Mouse (Mus musculus): ENCODE measurements around the gene Pla2g5. TPM values are rescaled to one million over a fixed set of nuclear protein-coding genes. Genes with fewer than 3 reads are reported as not detected.
"Not testable (repeated sequence)": the region's sequence is repeated elsewhere in the genome, so short reads cannot be mapped to it uniquely, and the experiment has no call there.

Gene Pla2g5
- total RNA-seq, 2 experiments from 2014 or later: 12.6 to 15.4 TPM

GRCm38 (mm10) chr4:138858446-138858845, 4.8 kb downstream of the Pla2g5 start:
- DNase-seq: no peak

DNA sequence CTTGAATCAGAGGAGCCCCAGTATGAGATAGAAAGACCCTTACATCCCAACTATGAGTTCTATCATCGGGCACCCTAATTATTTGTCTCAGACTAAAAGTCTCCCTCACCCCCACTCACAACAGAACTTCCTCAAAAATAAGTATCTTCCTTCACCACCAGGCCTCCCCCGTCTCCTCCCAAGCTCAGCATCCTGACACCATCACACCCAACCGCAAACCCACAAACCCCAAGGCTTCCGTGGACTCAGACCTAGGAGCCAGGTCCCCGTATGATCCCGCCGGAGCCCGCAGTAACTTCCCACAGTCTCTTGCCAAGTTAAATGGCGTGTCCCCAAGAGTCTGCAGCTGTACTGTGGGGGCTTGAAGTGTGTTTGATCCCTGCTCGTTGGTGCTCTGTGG, 5.7 kb downstream of the Pla2g5 start:
- DNase-seq: no peak

DNA sequence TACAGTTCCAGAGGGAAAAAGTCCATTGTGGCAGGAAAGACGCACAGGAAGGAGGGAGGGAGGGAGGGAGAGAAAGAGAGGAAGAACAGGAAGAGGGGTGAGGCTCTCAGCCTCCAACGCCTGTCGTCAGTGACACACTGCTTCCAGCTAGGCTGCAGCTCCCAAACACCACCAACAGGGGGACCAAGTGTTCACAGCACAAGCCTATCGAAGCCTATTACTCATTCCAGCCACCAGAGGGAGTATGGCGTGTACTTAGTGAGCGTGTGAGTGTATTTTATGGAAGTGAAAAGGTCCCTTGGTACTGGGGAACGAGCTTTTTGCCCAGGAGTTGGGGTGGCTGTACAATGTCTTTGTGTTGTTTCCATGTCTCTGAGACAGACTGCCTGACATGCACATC, 6.8 kb downstream of the Pla2g5 start:
- peak; percentile 63 to 70 for DNase-seq

DNA sequence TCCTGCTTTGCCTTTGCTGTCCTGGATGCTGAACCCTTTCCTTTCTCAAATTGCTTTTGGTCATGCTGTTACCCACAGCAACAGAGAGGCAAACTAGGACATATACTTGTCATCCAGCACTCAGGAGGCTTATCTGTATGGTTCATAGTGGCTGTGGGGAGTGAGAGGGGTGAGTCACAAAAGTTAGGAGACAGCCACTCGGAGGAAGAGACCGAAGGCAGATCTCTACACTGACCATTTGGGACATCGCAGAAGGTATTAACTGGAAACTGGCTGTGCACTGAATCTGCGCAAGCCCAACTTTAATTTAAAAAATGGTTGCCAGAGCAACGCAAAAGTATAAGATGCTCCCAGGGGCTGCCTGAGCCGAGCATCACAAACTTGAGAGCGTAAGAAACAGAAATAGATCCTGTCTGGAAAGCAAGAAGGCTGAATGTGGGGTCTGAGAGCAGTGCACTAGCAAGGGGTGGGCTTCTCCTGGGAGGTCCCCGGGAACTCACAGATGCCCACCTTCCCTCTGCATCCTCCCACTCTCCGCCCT, 8.1 kb downstream of the Pla2g5 start:
- DNase-seq: no peak

DNA sequence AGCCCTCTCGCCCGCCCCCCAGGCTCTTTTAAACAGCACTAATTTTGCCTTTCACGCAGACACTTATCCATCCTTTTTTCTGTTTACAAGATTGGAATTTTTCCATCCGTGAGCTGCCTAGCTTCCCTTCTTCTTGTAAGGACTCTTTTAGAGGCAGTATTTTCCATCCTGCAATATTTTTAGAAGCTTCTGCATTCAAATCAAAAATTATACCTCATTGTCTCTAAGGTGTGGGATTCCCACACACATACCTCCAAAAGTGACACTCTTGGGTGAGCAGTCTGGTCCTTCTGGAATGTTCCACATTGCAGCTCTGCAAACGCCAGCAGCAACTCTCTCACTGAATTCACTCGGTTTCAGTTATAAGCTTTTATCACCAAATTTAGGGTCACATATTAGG, 10.3 kb downstream of the Pla2g5 start:
- no peak for DNase-seq

DNA sequence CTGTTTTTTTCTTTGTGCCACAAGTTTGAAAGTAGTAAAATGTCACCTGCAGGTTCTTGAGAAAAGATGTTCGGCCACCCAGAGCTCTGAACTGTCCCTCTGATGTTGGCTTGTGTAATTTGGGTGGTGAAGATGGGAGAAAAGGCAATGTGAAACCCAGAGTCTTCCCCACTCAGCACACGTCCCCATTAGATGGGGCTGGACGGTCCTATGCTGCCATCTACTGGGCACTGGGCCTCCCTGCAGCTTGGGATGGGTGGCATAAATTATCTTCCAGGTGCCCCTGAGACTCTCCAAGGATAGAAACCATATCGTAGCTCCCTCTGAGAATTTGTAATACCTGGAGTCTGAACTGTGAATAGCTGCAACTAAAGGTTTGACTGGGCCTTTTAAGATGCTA, 11.8 kb downstream of the Pla2g5 start:
- DNase-seq: peak; percentile 75 to 82

DNA sequence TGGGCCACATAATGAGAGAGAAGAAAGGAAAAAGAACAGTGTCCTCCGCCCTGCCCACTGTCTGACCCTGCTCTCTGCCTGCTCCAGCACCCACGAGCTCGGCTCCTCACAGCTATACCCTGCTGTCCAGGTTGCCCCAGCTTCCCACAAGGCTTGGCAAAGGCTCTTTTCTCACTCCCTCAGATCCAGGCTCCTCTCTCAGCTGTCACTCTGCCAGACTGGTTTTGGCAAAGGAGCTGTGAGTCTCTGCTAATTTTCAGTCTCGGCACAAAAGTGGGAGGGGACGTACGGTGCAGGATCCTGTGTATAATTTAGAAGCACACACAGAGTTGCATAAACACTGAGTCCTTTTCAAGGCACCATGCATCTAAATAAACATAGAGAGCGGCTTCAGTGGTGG, 21.9 kb downstream of the Pla2g5 start:
- DNase-seq: no peak

- no peak for DNase-seq
Observed at GRCm38 (mm10) chr4:138840726-138841125, 22.6 kb downstream of the Pla2g5 start.

GRCm38 (mm10) chr4:138839806-138840205, 23.5 kb downstream of the Pla2g5 start:
- no peak for DNase-seq

GRCm38 (mm10) chr4:138827147-138827546, 36.1 kb downstream of the Pla2g5 start:
- no peak for DNase-seq

GRCm38 (mm10) chr4:138825751-138826567, 37.3 kb downstream of the Pla2g5 start:
- DNase-seq: no peak

- no peak for DNase-seq
Observed at GRCm38 (mm10) chr4:138824660-138825059, 38.6 kb downstream of the Pla2g5 start.

- not testable (repeated sequence) for DNase-seq
Observed at GRCm38 (mm10) chr4:138824161-138824560, 39.1 kb downstream of the Pla2g5 start.

DNA sequence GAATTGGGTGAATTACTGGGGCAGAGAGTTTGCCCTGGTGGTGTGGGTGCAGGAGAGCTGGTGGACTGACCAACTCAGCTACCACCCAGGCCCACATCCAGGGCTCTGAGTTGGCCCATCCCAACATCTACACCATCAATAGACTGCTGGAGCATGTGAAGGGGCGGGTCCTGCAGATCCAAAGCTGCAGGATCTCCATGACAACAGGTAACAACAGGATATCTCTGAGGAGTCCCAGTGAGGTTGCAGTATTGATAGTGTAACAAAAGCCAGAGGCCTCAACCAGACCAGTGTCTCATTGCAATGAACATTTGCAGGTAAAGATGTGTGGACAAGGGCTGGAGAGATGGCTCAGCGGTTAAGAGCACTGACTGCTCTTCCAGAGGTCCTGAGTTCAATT, 42.2 kb downstream of the Pla2g5 start:
- DNase-seq: no peak

DNA sequence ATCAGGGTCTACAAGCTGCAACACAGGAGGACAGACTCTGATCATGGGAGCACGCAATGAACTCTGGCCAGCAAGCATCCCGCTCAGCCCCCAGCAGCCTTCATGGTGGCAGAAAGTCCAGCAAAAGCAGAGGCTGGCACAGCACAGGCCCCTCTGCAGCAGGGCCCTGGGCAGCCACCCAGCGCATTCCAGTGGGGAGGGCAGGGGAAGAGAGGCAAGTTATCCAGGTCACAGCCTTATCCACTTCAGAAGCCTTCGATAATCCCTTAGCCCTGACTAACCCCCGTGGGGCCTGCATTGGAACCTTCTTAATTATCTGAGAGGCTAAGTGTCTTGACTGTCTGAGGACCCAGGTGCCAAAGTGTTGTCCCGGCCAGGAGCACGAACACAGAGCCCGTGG, 44.2 kb downstream of the Pla2g5 start:
- DNase-seq: peak; percentile 76 to 84

- peak; percentile 41 to 51 for DNase-seq
Observed at GRCm38 (mm10) chr4:138817736-138818135, 45.5 kb downstream of the Pla2g5 start.

DNA sequence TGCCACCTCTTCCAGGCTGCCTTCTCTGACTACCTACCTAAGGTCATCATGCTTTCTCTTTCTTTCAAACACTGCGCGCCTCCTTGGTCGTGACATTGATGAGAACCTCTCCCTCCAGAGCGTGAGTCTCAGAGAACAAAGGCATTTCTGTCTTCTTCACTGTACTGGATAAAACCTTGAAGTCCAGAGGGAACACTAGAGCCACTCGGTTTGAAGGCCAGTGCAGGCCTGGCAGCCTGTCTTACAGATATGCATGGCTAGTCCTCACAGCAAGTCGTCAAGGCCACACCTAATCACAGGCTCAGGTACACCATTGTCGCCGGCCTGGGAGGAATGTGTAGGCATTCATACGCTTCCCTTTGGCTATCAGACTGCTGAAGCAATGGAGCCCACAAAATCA, 47.1 kb downstream of the Pla2g5 start:
- no peak for DNase-seq

DNA sequence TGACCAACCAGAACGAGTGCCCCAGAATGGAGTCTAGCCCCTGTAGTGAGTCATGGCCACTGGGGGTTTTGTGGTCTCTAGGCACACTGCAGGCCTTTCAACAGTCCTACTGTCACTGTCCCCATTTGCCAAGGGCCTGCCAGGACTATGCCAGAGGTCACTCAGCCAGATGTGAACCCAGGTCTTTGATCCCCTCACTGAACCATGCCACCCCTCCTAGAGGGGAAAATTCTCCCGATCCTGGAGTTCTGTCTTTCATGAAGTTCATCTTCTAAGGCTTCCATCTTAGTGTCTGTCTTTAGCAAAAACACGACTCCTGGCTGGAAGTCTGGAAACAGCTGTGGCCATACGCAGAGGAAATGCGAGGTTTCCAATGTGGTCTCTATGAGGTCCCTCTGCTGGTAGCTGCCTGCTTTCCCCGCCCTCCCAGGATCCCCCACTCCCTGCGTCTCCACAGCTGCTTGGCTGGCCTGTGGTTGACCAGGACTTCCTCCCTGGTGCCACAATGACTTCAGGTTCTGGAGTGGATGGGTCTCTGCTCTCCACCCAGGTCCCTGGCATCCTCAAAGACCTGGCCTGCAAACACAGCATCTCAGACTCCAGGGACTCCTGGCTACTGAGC, 56.3 kb downstream of the Pla2g5 start:
- DNase-seq: no peak

DNA sequence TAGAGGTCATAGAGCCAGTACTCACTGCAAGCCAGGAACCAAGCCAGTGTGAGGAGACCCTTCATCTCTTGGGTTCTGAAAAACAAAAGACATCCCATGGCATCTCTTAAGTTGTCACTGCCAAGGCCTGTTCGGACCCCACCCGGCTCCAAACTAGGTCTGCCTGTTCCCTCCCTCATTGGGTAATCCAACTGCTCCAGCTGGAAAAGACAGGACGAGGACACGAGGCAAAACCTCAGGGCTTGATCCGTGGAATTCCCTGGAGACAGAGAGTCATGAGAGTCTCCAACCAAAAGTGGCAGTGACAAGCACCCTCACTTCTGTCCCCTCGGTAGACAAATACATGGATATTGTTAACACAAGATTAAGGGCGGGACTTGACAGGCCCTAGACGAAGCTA, 57.1 kb downstream of the Pla2g5 start:
- DNase-seq: no peak

- DNase-seq: no peak
Observed at GRCm38 (mm10) chr4:138805248-138805647, 58.0 kb downstream of the Pla2g5 start.

DNA sequence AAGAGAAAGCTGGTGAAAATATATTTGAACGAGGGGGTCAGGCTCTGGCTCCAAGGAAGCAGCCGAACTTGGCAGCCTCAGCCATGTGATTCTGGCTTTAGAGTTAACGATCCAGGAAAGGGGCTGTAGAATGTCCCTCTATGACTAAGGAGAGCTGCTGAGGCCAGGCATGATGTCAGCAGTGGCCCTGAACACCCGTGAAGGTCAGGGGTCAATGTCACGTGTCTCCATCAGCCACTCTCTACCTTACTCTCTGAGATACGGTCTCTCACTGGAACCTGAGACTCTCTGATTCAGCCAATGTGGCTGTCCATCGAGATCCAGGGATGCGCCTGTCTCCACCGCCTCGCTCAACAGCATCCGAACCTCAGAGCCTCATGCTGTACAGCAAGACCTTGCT, 60.4 kb downstream of the Pla2g5 start:
- peak; percentile 42 to 49 for DNase-seq

DNA sequence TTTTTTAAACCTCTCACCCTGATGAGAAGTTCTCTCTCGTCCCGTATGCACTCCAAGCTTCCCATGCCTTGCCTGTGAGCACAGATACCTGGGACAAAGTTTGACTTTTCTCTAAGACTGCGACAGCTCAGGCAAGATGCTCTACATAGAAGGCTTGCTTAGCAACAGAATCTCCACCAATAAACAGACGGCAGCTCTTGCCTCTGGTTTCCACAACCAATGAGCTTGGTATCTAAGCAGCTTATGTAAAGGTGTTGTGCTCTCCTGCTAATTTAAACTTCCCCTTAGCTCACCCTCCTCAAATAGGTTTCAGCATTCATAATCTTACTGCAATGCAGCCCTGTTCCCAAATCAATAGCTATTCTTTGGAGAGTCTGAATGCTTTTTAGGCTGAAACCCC, 61.7 kb downstream of the Pla2g5 start:
- no peak for DNase-seq

DNA sequence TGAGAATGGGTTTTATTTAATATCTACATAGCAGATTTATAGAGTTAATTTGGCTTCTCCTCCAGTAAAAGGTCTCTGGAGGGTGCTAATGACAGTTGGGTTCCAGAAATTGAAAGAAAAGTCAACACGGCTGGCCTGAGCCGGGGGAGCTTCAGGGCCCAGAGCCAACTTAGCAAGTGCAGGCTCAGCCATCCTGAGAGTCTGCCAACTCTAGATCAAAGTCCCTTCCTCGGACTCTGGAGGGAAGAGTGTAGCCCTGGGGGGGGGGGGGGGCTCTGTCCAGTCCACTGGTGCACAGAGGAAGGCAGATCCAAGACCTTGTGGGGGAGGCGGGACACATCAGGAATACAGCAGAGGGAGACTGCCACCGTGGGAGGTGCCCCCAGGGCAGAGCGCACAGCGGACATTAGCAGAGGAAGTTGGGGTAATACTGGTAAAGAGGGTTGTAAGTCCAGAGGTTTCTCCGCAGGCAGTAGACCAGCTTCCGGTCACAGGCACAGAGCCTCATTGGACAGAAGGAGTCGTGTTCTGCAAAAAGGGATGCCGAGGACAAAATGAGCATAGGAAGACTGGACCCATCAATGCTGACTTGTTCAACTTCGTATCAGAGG, 63.0 kb downstream of the Pla2g5 start:
- DNase-seq: peak; percentile 34 to 51
